Mouse (Mus musculus) lung, embryonic 16.5 days (tissue): ENCODE data around the gene Naaladl1. TPM values are rescaled to one million over a fixed set of nuclear protein-coding genes. Genes with fewer than 3 reads are reported as not detected.

Experiments
- ATAC-seq: fragments of 200-750 bp; cut with Nextera tagmentation; 2 replicates; pipeline ENCODE4 v1.8.0; 2017; ENCODE audit warnings: low read depth, mild to moderate bottlenecking, moderate library complexity
- H3K27ac ChIP-seq: fragments of 300-500 bp; sonication (generic); 2 replicates; pipeline ENCODE4 v1.5.1; 2014; ENCODE audit warnings: mild to moderate bottlenecking, control low read depth, low read length
- H3K27me3 ChIP-seq: fragments of 300-500 bp; sonication (generic); 2 replicates; pipeline ENCODE4 v1.6.1; 2014; ENCODE audit warnings: low read depth, low read length, mixed read lengths; ENCODE audit not compliant: control insufficient read depth, insufficient read depth
- H3K36me3 ChIP-seq: fragments of 300-500 bp; sonication (generic); 2 replicates; pipeline ENCODE4 v1.6.1; 2014; ENCODE audit warnings: low read length; ENCODE audit not compliant: control insufficient read depth, insufficient read depth
- H3K4me1 ChIP-seq: fragments of 300-500 bp; sonication (generic); replicated peaks from 2 replicates; pipeline ENCODE4 v1.6.1; 2014; ENCODE audit warnings: low read length, mixed read lengths; ENCODE audit not compliant: control insufficient read depth, insufficient read depth
- H3K4me2 ChIP-seq: fragments of 300-500 bp; sonication (generic); 2 replicates; pipeline ENCODE4 v1.6.1; 2014; ENCODE audit warnings: low read depth, low read length, control low read depth
- H3K4me3 ChIP-seq: fragments of 300-500 bp; sonication (generic); 2 replicates; pipeline ENCODE4 v1.5.1; 2014; ENCODE audit warnings: mild to moderate bottlenecking, low read length, control low read depth
- H3K9ac ChIP-seq: fragments of 300-500 bp; sonication (generic); 2 replicates; pipeline ENCODE4 v1.6.1; 2014; ENCODE audit warnings: low read length, control low read depth
- H3K9me3 ChIP-seq: fragments of 300-500 bp; sonication (generic); 2 replicates; pipeline ENCODE4 v1.6.1; 2016; ENCODE audit warnings: low read length; ENCODE audit not compliant: control insufficient read depth
- WGBS: fragments of 180-500 bp; shearing (Covaris S2); extraction: QIAGEN DNeasy Blood & Tissue Kit; methylation state at CpG from one replicate; pipeline ENCODE4 v1.1.7; 2014; 5-methylcytosine and 5-hydroxymethylcytosine counted together
- polyA plus RNA-seq: library from polyadenylated mRNA; unstranded; fragments of >200 nt; fragmentation: Nextera tagmentation; extraction: Ambion mirVana; gene quantifications from 2 replicates; pipeline ENCODE4 v1.2.1, GENCODE M21; 2015

Naaladl1 gene
- polyA plus RNA-seq, result 0.29 and 0.94 TPM in 2 replicates

DNA sequence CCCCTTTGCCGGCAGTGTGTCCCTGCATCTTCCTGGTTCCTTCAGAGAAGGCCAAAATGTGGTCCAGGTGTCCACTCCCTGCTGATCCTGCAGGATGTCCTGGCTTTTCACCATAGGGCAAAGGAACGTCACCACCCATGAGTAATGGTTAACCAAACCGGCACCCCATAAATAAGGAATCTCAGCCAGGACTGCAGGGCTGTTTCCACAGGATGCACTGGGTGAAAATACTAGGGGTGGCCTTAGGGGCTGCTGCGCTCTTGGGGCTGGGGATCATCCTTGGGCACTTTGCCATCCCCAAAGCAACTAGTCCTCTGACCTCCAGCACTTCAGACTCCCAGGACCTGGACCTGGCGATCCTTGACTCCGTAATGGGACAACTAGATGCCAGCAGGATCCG is at the start of gene Naaladl1:
Naaladl1 (plus strand) TSS at position 197 of the 400 bp plus-strand sequence.
- H3K27me3 ChIP-seq, result no peaks in the 10 kb centered on the region
- H3K4me3 ChIP-seq, result no peak within 1 kb of the TSS
- H3K27ac ChIP-seq, result no peak within 1 kb of the TSS
- no peak within 1 kb of the TSS for H3K4me2 ChIP-seq
- no peaks in the 10 kb centered on the region for H3K9me3 ChIP-seq
- ATAC-seq, result no peak
- H3K36me3 ChIP-seq, result no peaks in the 10 kb centered on the region
- 77% methylated on average over 7 of the region's 7 CpGs for WGBS
- H3K9ac ChIP-seq, result no peak within 1 kb of the TSS
- no peaks in the 10 kb centered on the region for H3K4me1 ChIP-seq

DNA sequence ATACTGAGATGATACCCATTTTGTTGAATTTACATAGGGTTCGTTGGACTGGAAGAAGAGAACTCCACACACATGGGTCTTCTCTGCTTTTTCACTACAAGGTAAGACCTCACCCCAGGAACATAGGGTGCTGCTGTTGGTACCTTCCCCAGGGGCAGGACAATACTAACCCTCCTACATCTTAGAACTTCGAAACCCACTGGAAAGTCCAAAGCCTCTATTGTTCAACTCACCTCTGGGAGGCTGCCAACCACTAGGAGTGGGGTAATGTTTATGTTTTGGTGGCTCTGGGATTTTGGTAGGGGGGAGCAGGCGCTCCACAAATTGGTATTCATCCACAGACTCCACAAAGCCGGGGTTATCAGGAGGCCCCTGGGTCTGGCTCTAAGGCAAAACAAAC is 48.9 kb upstream of the Naaladl1 start:
- H3K9ac ChIP-seq, result peak overlapping the region; percentile 89
- ATAC-seq, result no peak
- no peaks in the 10 kb centered on the region for H3K27me3 ChIP-seq
- peak overlapping the region; percentile 61 for H3K4me2 ChIP-seq
- H3K4me3 ChIP-seq, result peak overlapping the region; percentile 86
- no peaks in the 10 kb centered on the region for H3K9me3 ChIP-seq
- H3K27ac ChIP-seq, result no peak overlapping the region
- WGBS, result 42% methylated on average over 4 of the region's 4 CpGs
- H3K36me3 ChIP-seq, result peaks cover 39% of the 10 kb centered on the region
- H3K4me1 ChIP-seq, result peaks cover 14% of the 10 kb centered on the region

DNA sequence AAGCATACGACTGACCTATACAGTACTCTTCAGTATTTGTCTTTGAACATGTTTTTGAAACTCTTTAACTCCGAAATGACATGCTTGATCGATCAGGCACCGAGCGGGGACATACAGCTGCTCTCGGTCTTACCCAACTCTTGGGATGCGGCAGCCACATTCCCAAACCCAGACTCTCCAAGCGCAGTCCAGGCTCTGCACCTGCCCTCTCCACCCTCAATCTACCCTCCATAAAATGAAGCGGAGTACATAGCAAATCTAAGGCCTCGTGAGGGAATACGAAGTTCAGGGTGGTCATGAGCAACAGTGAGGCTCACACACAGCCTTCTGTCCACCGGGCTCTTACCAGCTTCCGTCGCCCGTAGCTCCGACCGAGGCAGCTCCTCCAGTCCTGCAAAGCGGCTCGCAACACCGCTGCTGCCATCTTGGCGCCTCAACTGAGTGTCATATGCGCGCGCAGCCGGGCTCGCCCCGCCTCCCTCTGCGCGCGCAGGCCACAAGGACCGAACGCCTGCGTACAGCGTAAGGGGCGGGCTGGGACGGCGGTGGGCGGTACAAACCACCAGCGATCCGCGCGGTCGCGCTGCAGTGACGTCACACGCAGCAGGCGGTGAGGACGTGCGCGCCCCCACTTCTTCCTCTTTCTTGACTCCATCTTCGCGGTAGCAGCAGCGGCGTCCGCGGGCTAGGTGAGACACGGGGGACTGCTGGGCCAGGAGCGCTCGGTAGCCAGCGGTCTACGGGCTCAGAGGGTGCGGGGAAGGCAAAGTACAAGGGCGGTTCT is 48.1 kb upstream of the Naaladl1 start, which contains the start of the genes Mrpl49 and Fau:
Mrpl49 (minus strand) TSS at position 473 of the 784 bp plus-strand sequence.
Fau (plus strand) TSS at position 532 of the 784 bp plus-strand sequence.
- ATAC-seq, result peak; percentile 91
- peaks cover 21% of the 10 kb centered on the region for H3K4me1 ChIP-seq
- H3K36me3 ChIP-seq, result peaks cover 31% of the 10 kb centered on the region
- peak within 1 kb of the TSS; percentile 92 for H3K9ac ChIP-seq
- H3K27me3 ChIP-seq, result no peaks in the 10 kb centered on the region
- WGBS, result under 1% methylated on average over 63 of the region's 63 CpGs
- peak within 1 kb of the TSS; percentile 70 for H3K27ac ChIP-seq
- peak within 1 kb of the TSS; percentile 86 for H3K4me3 ChIP-seq
- H3K4me2 ChIP-seq, result peak within 1 kb of the TSS; percentile 78
- no peaks in the 10 kb centered on the region for H3K9me3 ChIP-seq

DNA sequence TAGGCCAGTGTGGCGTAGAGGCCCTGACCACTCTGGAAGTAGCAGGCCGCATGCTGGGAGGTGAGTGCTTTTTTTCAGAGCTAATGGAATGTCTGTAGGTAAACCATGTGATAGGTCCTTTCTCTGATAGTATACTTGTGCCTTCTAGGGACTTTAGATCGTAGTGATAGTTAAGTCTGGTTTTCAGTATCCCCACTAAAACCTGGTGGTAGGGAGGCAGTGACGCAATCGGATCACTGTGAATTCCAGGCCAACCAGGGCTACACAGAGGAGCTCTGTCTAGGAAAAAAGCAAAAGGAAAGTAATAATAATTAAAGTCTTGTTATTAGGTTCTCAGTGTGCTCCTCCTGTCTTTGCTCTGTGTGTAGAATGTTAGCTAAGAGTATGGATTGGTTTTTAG is 47.1 kb upstream of the Naaladl1 start:
- WGBS, result 32% methylated on average over 4 of the region's 5 CpGs

DNA sequence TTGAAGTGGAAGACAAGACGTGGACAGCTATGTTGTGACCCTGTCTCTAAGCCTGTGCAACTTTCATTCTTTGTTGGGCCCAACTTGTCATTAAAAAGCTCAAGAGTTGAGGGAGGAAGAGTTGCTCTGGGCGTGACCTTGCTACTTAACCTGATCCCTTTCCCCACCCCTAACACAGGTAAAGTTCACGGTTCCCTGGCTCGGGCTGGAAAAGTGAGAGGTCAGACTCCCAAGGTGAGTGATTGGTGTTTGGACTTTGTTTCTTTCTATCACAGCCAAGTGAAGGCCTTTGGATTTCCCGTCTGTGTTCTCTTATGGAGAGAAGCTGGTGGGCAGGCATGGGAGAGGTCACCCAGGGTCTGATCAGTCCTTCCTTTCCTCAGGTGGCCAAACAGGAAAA is 46.6 kb upstream of the Naaladl1 start:
- Histone ChIP-seq H3K27ac (no peak overlapping the region), H3K4me1 (peaks cover 24% of the 10 kb centered on the region), H3K36me3 (peaks cover 19% of the 10 kb centered on the region), H3K4me3 (peak overlapping the region; percentile 86), H3K27me3 (no peaks in the 10 kb centered on the region), H3K9me3 (no peaks in the 10 kb centered on the region), H3K4me2 (peak overlapping the region; percentile 78), H3K9ac (no peak overlapping the region)
- 76% methylated on average over 5 of the region's 5 CpGs for WGBS
- no peak for ATAC-seq

More for the DNA sequence above, 47.1 kb upstream of the Naaladl1 start:
- peak overlapping the region; percentile 92 for H3K9ac ChIP-seq
- peaks cover 24% of the 10 kb centered on the region for H3K4me1 ChIP-seq
- H3K27ac ChIP-seq, result no peak overlapping the region
- no peaks in the 10 kb centered on the region for H3K9me3 ChIP-seq
- H3K4me3 ChIP-seq, result peak overlapping the region; percentile 86
- H3K36me3 ChIP-seq, result peaks cover 23% of the 10 kb centered on the region
- ATAC-seq, result no peak
- H3K4me2 ChIP-seq, result peak overlapping the region; percentile 78
- H3K27me3 ChIP-seq, result no peaks in the 10 kb centered on the region

DNA sequence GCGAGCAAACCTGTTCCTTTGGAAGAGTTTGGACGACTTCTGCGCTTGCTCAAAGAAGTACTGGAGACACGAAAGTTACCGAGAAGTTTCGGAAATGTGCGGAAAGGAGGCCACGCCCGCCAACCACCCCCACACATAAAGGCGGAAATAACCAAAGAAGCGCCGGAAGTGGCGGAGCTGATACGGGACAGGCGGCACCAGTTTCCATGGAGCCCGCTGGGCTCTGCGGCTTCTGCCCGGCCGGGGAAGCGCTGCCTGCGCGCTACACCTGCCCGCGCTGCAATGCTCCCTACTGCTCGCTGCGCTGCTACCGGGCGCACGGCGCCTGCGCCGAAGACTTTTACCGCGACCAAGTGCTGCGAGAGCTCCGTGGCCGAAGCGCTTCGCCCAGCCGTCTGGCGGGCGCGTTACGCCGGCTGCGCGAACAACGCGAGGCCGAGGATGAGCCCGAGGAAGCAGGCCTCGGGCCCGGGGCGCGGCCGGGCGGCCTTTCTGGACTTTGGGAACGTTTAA is 44.5 kb upstream of the Naaladl1 start, which contains the start of gene Znhit2:
Znhit2 (plus strand) TSS at position 172 of the 513 bp plus-strand sequence.
- ATAC-seq, result peak; percentile 76
- Histone ChIP-seq H3K9me3 (no peaks in the 10 kb centered on the region), H3K4me1 (peaks cover 24% of the 10 kb centered on the region), H3K4me3 (peak within 1 kb of the TSS; percentile 89), H3K27me3 (no peaks in the 10 kb centered on the region), H3K9ac (peak within 1 kb of the TSS; percentile 93), H3K4me2 (peak within 1 kb of the TSS; percentile 83), H3K27ac (peak within 1 kb of the TSS; percentile 88), H3K36me3 (0 out of 2 replicates have a peak, but pooled peaks cover 9% of the 10 kb centered on the region)
- under 1% methylated on average over 58 of the region's 58 CpGs for WGBS

DNA sequence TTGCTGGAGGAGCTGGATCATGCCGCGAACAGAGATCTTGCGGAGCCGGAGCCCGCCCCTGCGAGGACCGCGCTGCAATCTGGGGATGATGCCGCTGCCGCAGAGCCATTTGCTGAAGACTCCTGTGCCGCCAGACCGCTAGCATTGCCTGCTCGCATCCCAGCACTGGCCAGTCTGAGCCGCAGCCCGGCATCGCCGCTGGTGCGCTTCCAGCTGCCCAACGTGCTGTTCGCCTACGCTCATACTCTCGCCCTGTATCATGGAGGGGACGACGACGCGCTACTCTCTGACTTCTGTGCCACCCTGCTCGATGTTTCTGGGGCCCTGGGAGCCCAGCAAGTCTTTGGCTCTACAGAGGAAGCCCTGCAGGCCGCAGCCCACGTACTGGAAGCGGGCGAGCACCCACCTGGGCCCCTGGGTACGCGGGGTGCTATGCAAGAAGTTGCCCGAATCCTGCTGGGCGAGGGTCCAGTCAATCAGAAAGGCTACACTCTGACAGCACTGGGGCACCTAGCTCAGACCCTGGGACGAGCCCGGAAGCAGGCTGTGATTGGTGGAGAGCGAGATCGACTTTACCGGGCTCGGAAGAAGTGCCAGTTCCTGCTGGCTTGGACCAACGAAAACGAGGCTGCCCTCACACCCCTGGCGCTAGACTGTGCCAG is 43.8 kb upstream of the Naaladl1 start:
- H3K4me3 ChIP-seq, result peak overlapping the region; percentile 89
- under 1% methylated on average over 44 of the region's 44 CpGs for WGBS
- peak overlapping the region; percentile 93 for H3K9ac ChIP-seq
- 0 out of 2 replicates have a peak, but pooled peaks cover 9% of the 10 kb centered on the region for H3K36me3 ChIP-seq
- peak overlapping the region; percentile 88 for H3K27ac ChIP-seq
- no peak for ATAC-seq
- no peaks in the 10 kb centered on the region for H3K9me3 ChIP-seq
- H3K4me1 ChIP-seq, result peaks cover 22% of the 10 kb centered on the region
- H3K4me2 ChIP-seq, result peak overlapping the region; percentile 83
- H3K27me3 ChIP-seq, result no peaks in the 10 kb centered on the region

DNA sequence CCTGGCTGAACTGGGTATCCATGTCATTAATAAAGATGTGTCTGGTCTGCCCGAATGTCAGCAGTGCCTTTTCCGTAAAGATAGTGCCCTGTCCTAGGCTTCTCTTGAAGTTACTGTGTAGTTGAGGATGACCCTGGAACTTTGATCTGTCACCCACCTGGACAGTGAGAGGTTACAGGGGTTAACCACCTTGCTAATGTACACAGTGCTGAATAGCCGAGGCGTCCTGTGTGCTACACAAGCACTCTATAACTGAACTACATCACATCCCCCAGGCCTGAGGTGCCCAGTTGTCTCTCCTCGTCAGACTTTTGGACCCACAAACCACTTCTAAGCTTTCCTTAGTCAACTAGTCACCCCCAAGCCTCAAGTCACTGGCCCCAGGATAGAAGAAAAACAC is 43.2 kb upstream of the Naaladl1 start:
- Histone ChIP-seq H3K4me1 (peaks cover 27% of the 10 kb centered on the region), H3K4me2 (peak overlapping the region; percentile 83), H3K36me3 (0 out of 2 replicates have a peak, but pooled peaks cover 9% of the 10 kb centered on the region), H3K9ac (peak overlapping the region; percentile 93), H3K27ac (no peak overlapping the region), H3K4me3 (peak overlapping the region; percentile 89), H3K27me3 (no peaks in the 10 kb centered on the region), H3K9me3 (no peaks in the 10 kb centered on the region)
- WGBS, result 41% methylated on average over 5 of the region's 5 CpGs
- no peak for ATAC-seq

DNA sequence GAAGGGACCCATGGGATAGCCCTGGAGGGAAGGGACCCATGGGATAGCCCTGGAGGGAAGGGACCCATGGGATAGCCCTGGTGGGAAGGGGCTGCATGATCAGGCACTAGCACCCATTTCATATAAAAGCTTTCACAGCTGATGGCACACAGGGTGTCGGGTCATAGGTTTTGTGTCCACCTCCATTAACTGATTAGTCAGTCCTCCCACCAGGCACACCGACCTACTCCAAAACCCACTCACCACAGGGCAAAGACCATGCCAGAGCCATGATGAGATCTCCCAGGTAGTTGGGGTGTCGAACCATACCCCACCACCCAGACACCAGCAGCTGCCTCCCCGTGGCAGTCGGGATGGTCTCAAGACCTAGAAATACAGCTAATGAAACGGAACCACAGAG is 42.5 kb upstream of the Naaladl1 start:
- ATAC-seq, result no peak
- Histone ChIP-seq H3K9me3 (no peaks in the 10 kb centered on the region), H3K4me2 (no peak overlapping the region), H3K36me3 (0 out of 2 replicates have a peak, but pooled peaks cover 9% of the 10 kb centered on the region), H3K27me3 (no peaks in the 10 kb centered on the region), H3K4me3 (no peak overlapping the region), H3K9ac (no peak overlapping the region), H3K27ac (no peak overlapping the region), H3K4me1 (peaks cover 31% of the 10 kb centered on the region)
- 93% methylated on average over 6 of the region's 6 CpGs for WGBS
